Mouse (Mus musculus): ENCODE measurements around the gene Arfgap3. TPM values are rescaled to one million over a fixed set of nuclear protein-coding genes. Genes with fewer than 3 reads are reported as not detected.

The Arfgap3 gene
- polyA plus RNA-seq (2012; rRNA removed) = 21.4 and 26.5 TPM in 2 replicates

GRCm38 (mm10) chr15:83349954-83350711, at the start of gene Arfgap3:
Gene Arfgap3, minus strand, starts transcription at chr15:83350247.
- H3K4me3 ChIP-seq (ENCODE audit: insufficient read depth, low read depth, low read length) = peak within 1 kb of the TSS; percentile 88
- H3K4me1 ChIP-seq (ENCODE audit: control insufficient read depth, insufficient read depth, low read length) = peaks cover 14% of the 10 kb centered on the region; the same call in 1 of the 2 replicates
- DNase-seq = peak; percentile 97
- TF ChIP-seq POLR2A (IDR thresholded peaks at IDR 0.05; ENCODE audit: low read depth, low read length) (no peak), CTCF (conservative IDR thresholded peaks at IDR 0.05; ENCODE audit: insufficient read depth, insufficient read length, low read depth, low read length) (no peak)
- H3K36me3 ChIP-seq (ENCODE audit: control insufficient read depth, insufficient read depth, low read length) = no peaks in the 10 kb centered on the region
- H3K27me3 ChIP-seq (replicated peaks; ENCODE audit: control insufficient read depth, insufficient read depth, low read length) = no peaks in the 10 kb centered on the region
- under 1% methylated on average over 60 of the region's 60 CpGs for WGBS
- H3K27ac ChIP-seq (ENCODE audit: insufficient read depth, low read depth, low read length) = peak within 1 kb of the TSS; percentile 65

- peaks cover 4% of the 10 kb centered on the region; the same call in 1 of the 2 replicates for H3K4me1 ChIP-seq (ENCODE audit: control insufficient read depth, insufficient read depth, low read length)
- no peak overlapping the region for H3K27ac ChIP-seq (ENCODE audit: insufficient read depth, low read depth, low read length)
- peak; percentile 23 for DNase-seq
- TF ChIP-seq POLR2A (IDR thresholded peaks at IDR 0.05; ENCODE audit: low read depth, low read length) (no peak), CTCF (conservative IDR thresholded peaks at IDR 0.05; ENCODE audit: insufficient read depth, insufficient read length, low read depth, low read length) (0 out of 2 replicates have a peak, but pooled peaks have one; percentile 7)
- no peaks in the 10 kb centered on the region; the same call in 1 of the 2 replicates for H3K36me3 ChIP-seq (ENCODE audit: control insufficient read depth, insufficient read depth, low read length)
- WGBS = 67% methylated on average over 2 of the region's 2 CpGs
- H3K27me3 ChIP-seq (replicated peaks; ENCODE audit: control insufficient read depth, insufficient read depth, low read length) = no peaks in the 10 kb centered on the region
- no peak overlapping the region for H3K4me3 ChIP-seq (ENCODE audit: insufficient read depth, low read depth, low read length)
Measured at GRCm38 (mm10) chr15:83392722-83393121, 42.7 kb upstream of the Arfgap3 start.

GRCm38 (mm10) chr15:83387911-83388310, 37.9 kb upstream of the Arfgap3 start:
- peak; percentile 21 for DNase-seq
- Histone ChIP-seq H3K27ac (ENCODE audit: insufficient read depth, low read depth, low read length) (no peak overlapping the region), H3K4me3 (ENCODE audit: insufficient read depth, low read depth, low read length) (no peak overlapping the region), H3K36me3 (ENCODE audit: control insufficient read depth, insufficient read depth, low read length) (peaks cover 4% of the 10 kb centered on the region; the same call in 1 of the 2 replicates), H3K27me3 (replicated peaks; ENCODE audit: control insufficient read depth, insufficient read depth, low read length) (no peaks in the 10 kb centered on the region), H3K4me1 (ENCODE audit: control insufficient read depth, insufficient read depth, low read length) (no peaks in the 10 kb centered on the region)
- TF ChIP-seq POLR2A (IDR thresholded peaks at IDR 0.05; ENCODE audit: low read depth, low read length) (no peak), CTCF (conservative IDR thresholded peaks at IDR 0.05; ENCODE audit: insufficient read depth, insufficient read length, low read depth, low read length) (no peak)
- WGBS = 50% methylated on average over 2 of the region's 2 CpGs

GRCm38 (mm10) chr15:83383633-83384032, 33.6 kb upstream of the Arfgap3 start:
- Histone ChIP-seq H3K4me3 (ENCODE audit: insufficient read depth, low read depth, low read length) (no peak overlapping the region), H3K27ac (ENCODE audit: insufficient read depth, low read depth, low read length) (no peak overlapping the region), H3K27me3 (replicated peaks; ENCODE audit: control insufficient read depth, insufficient read depth, low read length) (no peaks in the 10 kb centered on the region), H3K4me1 (ENCODE audit: control insufficient read depth, insufficient read depth, low read length) (no peaks in the 10 kb centered on the region), H3K36me3 (ENCODE audit: control insufficient read depth, insufficient read depth, low read length) (peaks cover 4% of the 10 kb centered on the region; the same call in 1 of the 2 replicates)
- DNase-seq = no peak
- TF ChIP-seq CTCF (conservative IDR thresholded peaks at IDR 0.05; ENCODE audit: insufficient read depth, insufficient read length, low read depth, low read length) (peak; percentile 45; the same call in 1 of the 2 replicates), POLR2A (IDR thresholded peaks at IDR 0.05; ENCODE audit: low read depth, low read length) (no peak)
- WGBS = 89% methylated on average over 2 of the region's 2 CpGs

GRCm38 (mm10) chr15:83383136-83383535, 33.1 kb upstream of the Arfgap3 start:
- Histone ChIP-seq H3K27me3 (replicated peaks; ENCODE audit: control insufficient read depth, insufficient read depth, low read length) (no peaks in the 10 kb centered on the region), H3K4me3 (ENCODE audit: insufficient read depth, low read depth, low read length) (no peak overlapping the region), H3K4me1 (ENCODE audit: control insufficient read depth, insufficient read depth, low read length) (no peaks in the 10 kb centered on the region), H3K27ac (ENCODE audit: insufficient read depth, low read depth, low read length) (no peak overlapping the region), H3K36me3 (ENCODE audit: control insufficient read depth, insufficient read depth, low read length) (peaks cover 4% of the 10 kb centered on the region; the same call in 1 of the 2 replicates)
- WGBS = 77% methylated on average over 5 of the region's 5 CpGs
- DNase-seq = no peak
- TF ChIP-seq CTCF (conservative IDR thresholded peaks at IDR 0.05; ENCODE audit: insufficient read depth, insufficient read length, low read depth, low read length) = no peak
- TF ChIP-seq POLR2A (IDR thresholded peaks at IDR 0.05; ENCODE audit: low read depth, low read length) = no peak

GRCm38 (mm10) chr15:83382467-83382866, 32.4 kb upstream of the Arfgap3 start:
- Histone ChIP-seq H3K4me3 (ENCODE audit: insufficient read depth, low read depth, low read length) (no peak overlapping the region), H3K27me3 (replicated peaks; ENCODE audit: control insufficient read depth, insufficient read depth, low read length) (no peaks in the 10 kb centered on the region), H3K27ac (ENCODE audit: insufficient read depth, low read depth, low read length) (no peak overlapping the region), H3K4me1 (ENCODE audit: control insufficient read depth, insufficient read depth, low read length) (no peaks in the 10 kb centered on the region), H3K36me3 (ENCODE audit: control insufficient read depth, insufficient read depth, low read length) (peaks cover 5% of the 10 kb centered on the region; the same call in 1 of the 2 replicates)
- TF ChIP-seq POLR2A (IDR thresholded peaks at IDR 0.05; ENCODE audit: low read depth, low read length) (no peak), CTCF (conservative IDR thresholded peaks at IDR 0.05; ENCODE audit: insufficient read depth, insufficient read length, low read depth, low read length) (no peak)
- 97% methylated on average over 4 of the region's 4 CpGs for WGBS
- DNase-seq = no peak

GRCm38 (mm10) chr15:83377153-83377552, 27.1 kb upstream of the Arfgap3 start:
- 61% methylated on average over 4 of the region's 4 CpGs for WGBS
- no peak for DNase-seq
- H3K4me3 ChIP-seq (ENCODE audit: insufficient read depth, low read depth, low read length) = no peak overlapping the region
- peaks cover 1% of the 10 kb centered on the region; the same call in 1 of the 2 replicates for H3K36me3 ChIP-seq (ENCODE audit: control insufficient read depth, insufficient read depth, low read length)
- H3K4me1 ChIP-seq (ENCODE audit: control insufficient read depth, insufficient read depth, low read length) = no peaks in the 10 kb centered on the region
- no peak overlapping the region for H3K27ac ChIP-seq (ENCODE audit: insufficient read depth, low read depth, low read length)
- H3K27me3 ChIP-seq (replicated peaks; ENCODE audit: control insufficient read depth, insufficient read depth, low read length) = no peaks in the 10 kb centered on the region
- TF ChIP-seq CTCF (conservative IDR thresholded peaks at IDR 0.05; ENCODE audit: insufficient read depth, insufficient read length, low read depth, low read length) (no peak), POLR2A (IDR thresholded peaks at IDR 0.05; ENCODE audit: low read depth, low read length) (no peak)

All from kidney, adult 2 months (tissue).